Mouse (Mus musculus): ENCODE data around the gene Jag2.

The Jag2 gene

GRCm38 (mm10) chr12:112941156-112941775 lies 11.7 kb upstream of the Jag2 start:
- no peak for DNase-seq (ENCODE audit: low spot score)

DNA sequence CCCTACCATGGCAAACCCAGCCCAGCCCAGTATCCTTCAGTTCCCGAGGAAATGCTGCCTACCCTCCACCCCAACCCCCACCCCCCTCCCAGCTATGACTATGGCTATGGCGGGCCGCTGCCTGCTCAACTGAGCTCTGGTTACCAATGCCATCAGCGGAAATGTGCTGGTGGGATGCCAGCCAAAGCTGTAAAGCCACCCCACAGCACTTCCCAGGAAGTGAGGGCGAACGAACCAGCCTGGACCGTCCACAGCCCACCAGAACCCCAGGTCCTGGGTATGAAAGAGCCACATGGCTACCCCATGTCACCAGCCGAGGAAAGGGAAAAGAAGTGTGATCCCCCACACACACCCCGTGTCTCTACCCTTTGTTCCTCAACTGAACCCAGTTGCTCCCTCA lies 11.1 kb upstream of the Jag2 start:
- no peak for DNase-seq (ENCODE audit: low spot score)

DNA sequence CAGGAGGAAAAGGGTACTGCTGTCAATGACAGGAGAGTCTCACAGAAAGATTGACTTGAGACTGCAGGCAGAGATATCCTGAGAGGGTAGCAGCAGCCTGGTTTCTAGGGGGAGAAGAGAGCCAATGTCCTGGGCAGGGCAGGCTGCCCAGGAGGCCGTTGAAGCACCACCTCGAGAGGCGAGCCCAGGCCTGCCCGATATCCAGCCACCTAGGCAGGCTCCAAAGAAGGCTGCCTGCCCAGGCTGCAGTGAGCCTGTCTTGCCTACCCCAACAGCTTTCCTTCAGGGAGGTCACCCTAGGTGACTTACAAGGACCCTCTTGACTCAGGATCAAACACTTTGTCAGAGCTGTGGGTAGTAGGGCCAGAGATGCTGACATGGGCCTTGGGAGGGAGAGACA lies 10.7 kb upstream of the Jag2 start:
- DNase-seq (ENCODE audit: low spot score) = no peak

DNA sequence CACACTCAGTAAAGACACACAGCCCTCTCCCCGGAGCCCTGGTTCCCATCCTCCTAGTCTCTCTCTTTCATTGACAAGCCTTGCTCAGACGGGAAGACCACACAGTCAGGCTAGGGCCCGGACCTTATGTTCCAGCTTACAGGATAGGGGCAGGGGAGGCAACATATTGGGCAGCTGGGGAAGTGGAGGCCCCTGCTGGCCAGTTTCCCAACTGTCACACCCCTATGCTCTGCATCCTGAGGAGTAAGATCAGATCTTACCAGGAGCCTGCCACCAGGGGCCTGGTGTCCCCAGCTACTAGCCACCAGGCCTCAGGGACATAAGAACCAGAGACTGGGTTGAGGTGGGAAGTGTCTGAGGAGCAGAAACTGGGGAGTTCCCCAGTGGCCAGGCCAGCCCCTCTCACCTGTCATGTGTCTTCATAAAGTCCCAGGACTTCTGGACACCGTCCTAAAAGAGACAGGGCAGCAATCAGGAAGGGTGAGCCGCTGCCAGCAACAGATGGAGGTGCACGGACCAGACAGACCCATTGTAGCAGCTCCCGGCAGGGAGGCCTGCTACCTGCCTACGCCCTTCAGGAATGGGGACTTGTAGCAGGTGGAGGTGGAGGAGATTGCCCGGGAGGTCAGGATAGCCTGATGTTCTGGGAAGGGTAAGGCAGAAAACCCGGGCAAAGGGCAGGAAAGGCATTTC lies 9.4 kb upstream of the Jag2 start:
- DNase-seq (ENCODE audit: low spot score) = peak; percentile 64

DNA sequence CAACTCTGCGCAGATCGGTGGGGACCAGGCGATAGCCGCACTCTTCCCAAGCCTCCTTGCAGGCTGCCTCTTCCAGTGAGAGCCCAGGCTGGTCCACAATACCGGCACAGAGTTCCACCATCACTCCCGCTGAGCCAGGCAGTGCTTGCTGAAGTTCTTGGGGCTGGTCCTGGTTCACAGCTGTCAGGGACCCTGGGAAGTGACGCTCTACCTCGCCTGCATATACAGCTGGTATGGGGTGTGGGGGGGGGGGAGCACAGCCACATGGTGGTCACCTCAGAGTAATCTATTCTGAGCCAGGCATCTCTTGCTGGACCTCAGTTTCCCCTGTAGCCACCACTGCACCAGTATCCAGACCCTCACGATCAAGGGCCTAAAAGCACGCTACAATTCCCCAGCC lies 8.8 kb upstream of the Jag2 start:
- no peak for DNase-seq (ENCODE audit: low spot score)

GRCm38 (mm10) chr12:112937906-112938305 lies 8.3 kb upstream of the Jag2 start:
- DNase-seq (ENCODE audit: low spot score) = peak; percentile 70

- no peak for DNase-seq (ENCODE audit: low spot score)
These were observed 3.1 kb upstream of the Jag2 start for GRCm38 (mm10) chr12:112932647-112933046.

DNA sequence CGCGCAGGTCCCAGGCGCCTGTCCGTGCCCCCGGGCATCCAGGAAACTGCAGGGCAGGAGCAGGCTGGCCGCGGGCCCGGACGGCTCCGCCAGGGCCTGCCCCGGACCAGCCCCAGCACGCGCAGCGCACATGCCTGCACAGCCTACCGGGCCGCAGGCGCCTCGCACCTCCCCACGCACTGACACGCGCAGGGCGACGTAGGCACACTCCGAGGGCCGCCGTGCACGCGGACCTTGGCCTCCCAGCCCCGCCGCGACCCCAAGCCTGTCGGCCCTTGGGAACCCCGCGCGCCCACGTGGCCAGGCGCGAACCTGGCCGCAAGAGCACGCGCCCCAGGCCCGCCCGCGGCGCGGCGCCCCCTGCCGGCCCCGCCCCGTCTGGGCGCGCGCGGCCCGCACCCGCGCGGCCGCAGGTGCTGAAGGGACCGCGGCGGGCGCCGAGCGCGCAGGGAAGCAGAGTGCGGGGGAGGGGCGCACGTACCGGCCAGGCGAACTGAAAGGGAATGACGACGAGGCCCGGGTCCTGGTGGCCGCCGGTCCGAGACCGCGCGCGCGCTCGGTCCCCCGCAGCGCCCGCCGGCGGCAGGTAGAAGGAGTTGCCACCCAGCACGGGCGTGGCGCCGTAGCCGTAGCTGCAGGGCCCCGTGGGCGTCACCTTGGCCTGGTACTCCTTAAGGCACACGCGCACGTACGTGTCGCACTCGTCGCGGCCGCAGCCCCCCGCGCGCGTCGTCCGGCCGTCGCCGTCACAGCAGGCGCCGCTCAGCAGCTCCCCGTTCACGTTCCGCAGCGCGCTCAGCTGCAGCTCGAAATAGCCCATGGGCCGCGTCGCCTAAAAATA lies 955 bp downstream of the Jag2 start:
- DNase-seq (ENCODE audit: low spot score) = peak; percentile 62

GRCm38 (mm10) chr12:112927265-112927664 lies 2.3 kb downstream of the Jag2 start:
- no peak for DNase-seq (ENCODE audit: low spot score)

DNA sequence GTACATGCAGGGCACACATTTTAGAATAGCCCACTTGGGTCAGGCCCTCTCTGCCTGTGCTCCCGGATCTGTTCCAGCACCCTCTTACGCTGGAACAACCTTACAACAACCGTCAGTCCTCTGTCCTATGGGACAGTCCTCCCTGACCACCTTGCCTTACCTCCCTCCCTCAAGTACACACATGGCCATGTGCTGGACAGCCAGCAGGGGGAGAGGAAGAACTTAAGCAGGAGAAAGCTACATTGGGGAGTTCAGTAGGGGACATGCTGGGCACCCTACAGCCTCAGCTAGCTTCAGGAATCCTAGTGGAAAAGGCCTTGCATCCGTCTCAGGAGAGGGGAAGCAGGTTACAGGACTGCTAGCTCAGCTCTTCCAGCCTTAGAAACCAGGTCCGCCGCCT lies 3.6 kb downstream of the Jag2 start:
- peak; percentile 22 for DNase-seq (ENCODE audit: low spot score)

GRCm38 (mm10) chr12:112922541-112922940 lies 7.0 kb downstream of the Jag2 start:
- DNase-seq (ENCODE audit: low spot score) = no peak

GRCm38 (mm10) chr12:112921518-112921917 lies 8.1 kb downstream of the Jag2 start:
- no peak for DNase-seq (ENCODE audit: low spot score)

- no peak for DNase-seq (ENCODE audit: low spot score)
These were observed 11.7 kb downstream of the Jag2 start for GRCm38 (mm10) chr12:112917906-112918305.

GRCm38 (mm10) chr12:112917486-112917885 lies 12.1 kb downstream of the Jag2 start:
- no peak for DNase-seq (ENCODE audit: low spot score)

GRCm38 (mm10) chr12:112916698-112917400 lies 12.7 kb downstream of the Jag2 start:
- DNase-seq (ENCODE audit: low spot score) = no peak

DNA sequence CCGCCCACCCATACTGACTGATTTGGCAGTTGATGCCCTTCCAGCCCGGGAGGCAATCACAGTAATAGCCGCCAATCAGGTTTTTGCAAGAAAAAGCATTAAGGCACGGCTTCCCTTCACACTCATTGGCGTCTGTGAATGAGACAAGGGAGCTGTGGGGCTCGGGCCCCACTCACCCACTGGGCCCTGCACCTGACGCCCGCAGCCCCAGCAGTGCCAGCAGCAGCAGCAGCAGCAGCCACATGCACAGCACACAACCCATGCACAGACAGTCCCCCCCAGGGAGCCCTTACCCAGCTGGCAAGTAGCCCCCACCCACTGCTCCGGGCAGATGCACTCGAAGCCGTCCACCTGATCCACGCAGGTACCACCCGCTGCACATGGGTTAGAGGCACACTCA lies 14.0 kb downstream of the Jag2 start:
- no peak for DNase-seq (ENCODE audit: low spot score)

- DNase-seq (ENCODE audit: low spot score) = no peak
These were observed 15.0 kb downstream of the Jag2 start for GRCm38 (mm10) chr12:112914527-112914926.

GRCm38 (mm10) chr12:112912951-112913745 lies 16.4 kb downstream of the Jag2 start:
- DNase-seq (ENCODE audit: low spot score) = no peak

- DNase-seq (ENCODE audit: low spot score) = no peak
These were observed 17.9 kb downstream of the Jag2 start for GRCm38 (mm10) chr12:112911701-112912100.

DNA sequence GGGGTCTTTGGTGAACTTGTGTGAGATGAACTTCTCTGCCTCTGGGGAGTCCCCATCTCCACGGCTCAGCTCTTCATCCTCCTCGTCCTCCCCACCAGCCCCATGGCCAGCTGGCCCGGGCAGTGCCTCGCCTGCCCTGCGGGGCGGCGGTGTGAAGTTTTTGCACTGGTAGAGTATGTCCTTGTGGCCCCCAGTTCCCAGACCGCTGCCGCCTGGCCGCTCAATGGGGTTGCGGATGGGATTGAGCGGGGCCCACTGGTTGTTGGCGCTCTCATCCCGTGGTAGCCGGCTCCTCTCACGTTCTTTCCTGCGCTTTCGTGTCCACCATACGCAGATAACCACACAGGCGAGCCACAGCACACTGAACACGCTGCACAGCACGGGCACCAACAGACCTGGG lies 20.6 kb downstream of the Jag2 start:
- DNase-seq (ENCODE audit: low spot score) = no peak

GRCm38 (mm10) chr12:112905001-112905400 lies 24.6 kb downstream of the Jag2 start:
- DNase-seq (ENCODE audit: low spot score) = no peak

DNA sequence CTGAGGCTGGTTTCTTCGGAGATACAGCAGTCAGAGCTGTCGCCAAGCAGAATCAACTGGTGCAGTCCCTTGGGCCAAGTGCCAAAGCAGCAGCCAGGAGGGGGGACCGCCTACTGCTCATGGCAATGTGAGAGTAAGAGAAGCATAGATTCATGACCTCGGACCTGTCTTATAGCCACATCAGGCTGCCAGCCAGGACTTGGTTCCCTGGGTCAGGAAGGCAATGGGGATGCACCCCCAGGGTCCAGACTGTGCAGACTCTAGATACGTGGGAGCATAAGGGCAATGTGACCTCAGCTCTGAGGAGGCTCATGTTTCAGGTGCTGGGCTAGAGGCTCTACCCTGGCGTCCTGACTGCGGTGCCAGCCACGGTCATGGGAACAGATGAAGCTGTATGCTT lies 25.6 kb downstream of the Jag2 start:
- peak; percentile 28 for DNase-seq (ENCODE audit: low spot score)

Measured in MN1 (cell line).